Mouse (Mus musculus) testis, adult 2 months (tissue): Measurements from ENCODE around the gene Gm9195. TPM values are rescaled to one million over a fixed set of nuclear protein-coding genes. Genes with fewer than 3 reads are reported as not detected.

Experiments used
- H3K27ac ChIP-seq: fragments of 200-500 bp; 2 replicates; pipeline ENCODE4 v1.5.1; 2012; ENCODE audit warnings: low read depth, low read length; ENCODE audit not compliant: control insufficient read depth, insufficient read depth
- H3K27me3 ChIP-seq: fragments of 200-500 bp; 2 replicates; pipeline ENCODE4 v1.6.1; 2012; ENCODE audit warnings: mild to moderate bottlenecking, low read length, moderate library complexity; ENCODE audit not compliant: control insufficient read depth, insufficient read depth
- H3K36me3 ChIP-seq: fragments of 200-500 bp; 2 replicates; pipeline ENCODE4 v1.6.1; 2012; ENCODE audit warnings: mild to moderate bottlenecking, low read length; ENCODE audit not compliant: control insufficient read depth, insufficient read depth
- H3K4me1 ChIP-seq: fragments of 200-500 bp; 2 replicates; pipeline ENCODE4 v1.6.1; 2012; ENCODE audit warnings: low read length; ENCODE audit not compliant: control insufficient read depth, insufficient read depth
- H3K4me3 ChIP-seq: fragments of 200-500 bp; 2 replicates; pipeline ENCODE4 v1.5.1; 2012; ENCODE audit warnings: low read depth, mild to moderate bottlenecking, low read length, moderate library complexity, mixed read lengths; ENCODE audit not compliant: control insufficient read depth
- CTCF ChIP-seq: fragments of 200-500 bp; IDR thresholded peaks from 2 replicates; pipeline ENCODE4 v1.5.1; 2012; ENCODE audit warnings: low read depth, mild to moderate bottlenecking, inconsistent platforms, low read length, moderate library complexity; ENCODE audit not compliant: control insufficient read depth, insufficient read depth, insufficient replicate concordance
- POLR2A ChIP-seq: fragments of 200-500 bp; IDR thresholded peaks from 2 replicates; pipeline ENCODE4 v1.6.1; 2012; ENCODE audit warnings: low read depth, mild to moderate bottlenecking, inconsistent platforms, low read length, moderate library complexity; ENCODE audit not compliant: control insufficient read depth
- polyA plus RNA-seq: library from polyadenylated mRNA; depleted of rRNA; stranded (reverse); fragments of >200 nt; gene quantifications from 2 replicates; pipeline ENCODE4 v1.2.3, GENCODE M21; 2012

Gene Gm9195
- polyA plus RNA-seq, 1 experiment = 0.04 TPM

GRCm38 (mm10) chr14:72516376-72516775, 24.7 kb upstream of the Gm9195 start:
- H3K4me1 ChIP-seq = no peaks in the 10 kb centered on the region
- H3K27me3 ChIP-seq = no peaks in the 10 kb centered on the region
- no peaks in the 10 kb centered on the region for H3K36me3 ChIP-seq
- H3K4me3 ChIP-seq = no peak overlapping the region
- no peak overlapping the region for H3K27ac ChIP-seq
- TF ChIP-seq CTCF (peak; percentile 63; the same call in 1 of the 2 replicates), POLR2A (no peak)

DNA sequence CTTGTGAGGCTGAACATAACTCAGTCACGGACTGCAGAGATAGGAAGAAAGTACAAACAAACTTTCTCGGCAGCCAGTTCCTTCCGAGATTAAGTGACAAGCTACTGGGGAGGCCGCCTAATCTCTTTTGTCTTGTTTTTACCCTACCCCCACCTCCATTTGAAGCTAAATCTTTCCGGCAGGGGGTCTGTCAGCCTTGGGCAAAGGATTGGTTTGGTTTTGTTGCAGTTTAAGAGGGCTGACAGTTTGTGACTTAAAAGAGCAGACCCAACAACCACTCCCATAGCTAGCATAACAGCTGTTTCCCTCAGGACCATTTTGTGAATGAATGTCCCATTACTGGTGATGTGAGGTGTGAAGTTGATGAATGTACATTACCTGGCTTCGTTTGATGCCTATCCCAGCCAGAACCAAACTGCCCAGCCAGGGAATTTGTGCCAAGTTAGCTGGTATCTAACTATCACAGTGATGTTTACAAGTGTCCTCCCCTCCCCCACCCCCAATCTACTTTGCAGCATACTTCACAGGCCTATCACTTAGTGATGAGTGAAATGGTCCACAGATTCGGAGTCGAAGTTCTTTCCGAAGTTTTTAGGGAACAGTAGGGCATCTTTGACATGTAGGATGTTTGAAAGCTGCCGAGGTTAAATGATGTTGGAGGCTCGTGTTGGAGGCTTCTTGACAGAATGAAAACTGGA, 15.2 kb upstream of the Gm9195 start:
- H3K36me3 ChIP-seq = no peaks in the 10 kb centered on the region
- no peak overlapping the region for H3K27ac ChIP-seq
- H3K4me3 ChIP-seq = peak overlapping the region; percentile 19
- H3K4me1 ChIP-seq = peaks cover 7% of the 10 kb centered on the region
- no peaks in the 10 kb centered on the region for H3K27me3 ChIP-seq
- TF ChIP-seq CTCF (no peak), POLR2A (no peak)

GRCm38 (mm10) chr14:72506018-72506722, 14.5 kb upstream of the Gm9195 start:
- H3K27ac ChIP-seq = no peak overlapping the region
- H3K4me3 ChIP-seq = peak overlapping the region; percentile 19
- H3K27me3 ChIP-seq = no peaks in the 10 kb centered on the region
- no peak for TF ChIP-seq POLR2A
- no peak for TF ChIP-seq CTCF
- H3K4me1 ChIP-seq = peaks cover 7% of the 10 kb centered on the region
- H3K36me3 ChIP-seq = no peaks in the 10 kb centered on the region

- TF ChIP-seq CTCF (no peak), POLR2A (no peak)
- H3K4me3 ChIP-seq = no peak overlapping the region
- no peaks in the 10 kb centered on the region for H3K27me3 ChIP-seq
- no peak overlapping the region for H3K27ac ChIP-seq
- peaks cover 7% of the 10 kb centered on the region for H3K4me1 ChIP-seq
- H3K36me3 ChIP-seq = no peaks in the 10 kb centered on the region
Observed at GRCm38 (mm10) chr14:72504985-72505384, 13.3 kb upstream of the Gm9195 start.

GRCm38 (mm10) chr14:72503241-72503640, 11.6 kb upstream of the Gm9195 start:
- H3K4me3 ChIP-seq = no peak overlapping the region
- TF ChIP-seq POLR2A (no peak), CTCF (no peak)
- no peaks in the 10 kb centered on the region for H3K27me3 ChIP-seq
- H3K36me3 ChIP-seq = no peaks in the 10 kb centered on the region
- no peak overlapping the region for H3K27ac ChIP-seq
- peaks cover 7% of the 10 kb centered on the region for H3K4me1 ChIP-seq

DNA sequence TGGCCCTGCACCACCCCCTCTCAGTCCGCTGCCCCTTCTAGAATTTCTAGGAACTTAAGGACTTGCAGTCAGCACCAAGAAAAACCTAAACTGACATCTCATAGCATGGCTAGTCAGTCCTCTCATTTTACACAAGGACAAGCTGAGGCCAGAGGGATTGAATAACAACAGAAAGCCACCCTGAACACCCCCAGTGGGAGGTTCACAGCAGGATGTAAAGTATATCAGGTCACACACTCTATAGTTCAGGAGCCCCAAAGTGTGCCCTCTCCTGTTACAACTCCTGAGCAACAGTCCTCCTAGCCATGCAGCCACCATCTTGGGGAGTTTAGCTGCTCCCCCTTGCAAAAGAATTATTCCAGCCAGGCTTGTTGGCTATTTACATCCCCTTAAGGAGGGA, 2.1 kb upstream of the Gm9195 start:
- H3K27ac ChIP-seq = no peak overlapping the region
- H3K4me1 ChIP-seq = no peaks in the 10 kb centered on the region
- TF ChIP-seq POLR2A = no peak
- no peak for TF ChIP-seq CTCF
- no peaks in the 10 kb centered on the region for H3K36me3 ChIP-seq
- no peak overlapping the region for H3K4me3 ChIP-seq
- H3K27me3 ChIP-seq = no peaks in the 10 kb centered on the region

DNA sequence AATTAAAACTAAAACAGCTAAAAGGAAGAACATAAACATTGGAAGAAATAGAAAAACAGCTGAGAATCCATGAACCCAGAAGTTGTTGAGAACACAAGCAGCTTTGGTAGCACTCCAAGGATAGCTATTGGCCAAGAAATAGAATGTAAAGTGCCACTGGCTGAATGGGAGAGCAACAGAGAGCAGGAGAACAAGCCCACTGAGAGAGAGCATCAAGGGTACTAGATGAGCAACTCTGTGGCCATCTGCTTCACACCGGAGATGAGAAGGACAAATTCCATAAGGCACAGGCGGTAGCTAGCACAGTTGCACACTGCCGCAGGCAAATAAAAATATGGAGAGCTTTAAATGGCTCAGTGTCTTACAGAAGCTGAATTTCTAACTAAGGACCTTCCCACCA, 1.3 kb downstream of the Gm9195 start:
- Histone ChIP-seq H3K4me1 (no peaks in the 10 kb centered on the region), H3K4me3 (no peak overlapping the region), H3K27me3 (no peaks in the 10 kb centered on the region), H3K27ac (no peak overlapping the region), H3K36me3 (no peaks in the 10 kb centered on the region)
- TF ChIP-seq POLR2A = no peak
- no peak for TF ChIP-seq CTCF
